Mouse (Mus musculus) hematopoietic stem cell, adult 5-6 weeks (primary cell): ENCODE data around the gene Lgi2. TPM values are rescaled to one million over a fixed set of nuclear protein-coding genes. Genes with fewer than 3 reads are reported as not detected.

Experiments used
- ATAC-seq, 2 experiments: fragments of 125-278 bp in 1 of 2; replicated peaks in 1 of 2; 2 replicates each; pipeline ENCODE4 v1.8.0; 2016 to 2017; ENCODE audit warnings: inconsistent platforms in 2 of 2, mild to moderate bottlenecking in 2 of 2, moderate number of reproducible peaks in 2 of 2, low read depth in 1 of 2, moderate TSS enrichment in 1 of 2; ENCODE audit not compliant: low FRiP score in 2 of 2, poor library complexity in 2 of 2, severe bottlenecking in 2 of 2, insufficient read depth in 1 of 2, low TSS enrichment in 1 of 2
- total RNA-seq: library from RNA; stranded (forward); fragments of 172-1452, 232-1000 nt; gene quantifications from 2 replicates; pipeline ENCODE4 v1.2.3, GENCODE M21; 2017

The Lgi2 gene
- total RNA-seq, 1 experiment from 2014 or later = not detected

DNA sequence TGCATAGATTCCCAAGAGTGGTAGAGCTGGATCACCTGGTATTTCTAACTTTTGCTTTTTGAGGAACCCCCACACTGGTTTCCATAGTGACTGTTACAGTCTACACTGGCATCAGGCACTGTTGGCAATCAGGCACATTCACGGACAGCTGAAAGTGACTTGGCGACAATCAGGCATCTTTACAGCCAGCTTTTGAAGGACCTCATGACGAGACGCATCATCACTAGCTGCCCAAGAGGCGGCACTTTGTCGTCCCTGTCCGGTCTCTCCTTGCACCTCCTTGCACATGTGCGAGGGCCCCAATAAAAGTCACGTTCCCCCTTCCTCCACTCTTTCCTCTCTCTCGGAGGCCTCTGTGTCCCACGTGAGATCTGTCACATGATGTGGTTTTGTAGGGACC is 62.1 kb downstream of the Lgi2 start:
- ATAC-seq = no peak

DNA sequence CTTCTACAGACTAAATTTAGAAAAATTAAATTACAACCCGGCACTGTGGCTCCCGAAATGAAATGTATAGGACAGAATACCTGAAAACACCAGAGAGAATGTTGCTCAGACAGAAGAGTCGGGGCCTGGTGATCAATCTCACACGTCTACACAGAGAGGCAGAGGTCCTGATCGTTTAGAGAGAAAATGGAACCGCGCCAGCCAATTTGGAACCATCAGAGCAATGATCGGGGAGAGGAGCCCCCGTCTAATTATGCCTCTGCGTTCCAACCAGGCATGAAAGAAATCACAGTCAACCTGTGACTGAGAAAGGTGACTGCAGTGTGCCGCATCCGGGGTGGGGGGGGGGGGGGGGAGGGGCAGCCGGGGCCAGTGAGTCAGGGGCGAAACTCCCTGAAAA is 70.6 kb downstream of the Lgi2 start:
- no peak for ATAC-seq

DNA sequence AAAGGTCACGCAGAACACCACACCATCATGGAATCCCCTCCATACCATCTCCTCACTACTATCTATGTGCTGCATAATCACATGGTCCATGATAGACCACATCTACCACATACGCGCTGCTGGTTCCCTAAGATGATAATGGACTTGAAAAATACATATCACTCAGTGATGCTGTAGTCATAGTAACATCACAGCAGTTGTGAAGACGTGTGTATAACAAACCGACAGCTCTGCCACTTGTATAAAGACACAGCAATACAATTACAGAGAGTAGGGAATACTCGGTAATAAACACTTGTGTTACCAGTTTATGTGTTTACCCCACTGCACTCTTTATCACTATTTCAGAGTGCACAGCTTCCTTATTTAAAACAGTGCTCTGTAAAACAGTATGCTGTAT is 74.8 kb downstream of the Lgi2 start:
- no peak for ATAC-seq

DNA sequence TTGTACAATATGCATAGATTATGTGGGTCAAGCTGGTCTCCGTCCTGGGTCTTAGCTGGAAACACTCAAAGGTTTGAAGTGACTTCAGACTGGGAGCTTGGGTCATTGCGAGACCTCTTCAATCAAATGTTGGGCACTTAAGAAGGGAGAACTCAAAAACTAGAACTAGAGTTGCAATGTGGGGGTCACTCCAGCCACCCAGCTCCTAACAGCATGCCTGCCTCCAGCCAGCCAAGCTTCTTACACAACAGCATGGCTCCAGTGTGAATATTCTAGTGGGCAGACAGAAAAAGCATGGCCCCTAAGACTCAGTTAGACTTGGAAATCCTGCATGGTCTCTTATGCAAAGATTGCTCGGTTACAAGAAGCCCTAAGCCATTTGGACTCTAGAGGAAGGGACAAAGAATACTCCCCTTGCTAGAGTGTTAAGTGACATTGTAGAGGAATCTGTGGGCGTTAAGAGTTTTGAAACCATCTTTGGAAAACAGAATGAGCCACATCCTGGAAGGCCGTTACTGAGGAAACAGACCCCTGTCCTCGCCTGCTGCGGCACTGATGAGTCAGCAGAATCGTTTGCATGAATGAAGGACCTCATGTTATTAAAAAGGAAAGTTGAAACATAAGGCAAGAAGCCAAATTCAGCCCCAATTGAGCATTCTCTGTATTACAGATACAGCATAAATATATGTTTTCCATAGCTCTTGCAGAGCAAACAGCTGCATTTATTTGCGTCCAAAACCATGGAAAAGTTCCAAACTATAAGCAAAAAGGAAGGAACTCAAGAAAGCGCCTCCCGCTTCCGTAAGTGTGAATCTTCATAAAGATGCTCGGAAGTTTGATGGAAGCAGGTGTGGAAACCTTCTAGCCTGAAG is 78.5 kb downstream of the Lgi2 start:
- peak; percentile 62 to 78 for ATAC-seq

Other genes starting within 250 kb of the Lgi2 start
- gene Sod3, start 202.7 kb downstream of the Lgi2 start, total RNA-seq = not detected in 2 replicates
- 6.4 and 11.1 TPM in 2 replicates for gene Ccdc149, start 94.9 kb downstream of the Lgi2 start, total RNA-seq
- gene Sepsecs, start 103.2 kb upstream of the Lgi2 start, total RNA-seq = 13.5 and 23.7 TPM in 2 replicates
- gene Pi4k2b, start 175.1 kb upstream of the Lgi2 start, total RNA-seq = 20.8 and 29.4 TPM in 2 replicates
- 18.6 and 19.7 TPM in 2 replicates for gene Zcchc4, start 208.9 kb upstream of the Lgi2 start, total RNA-seq